Mouse (Mus musculus) CH12.LX (cell line): ENCODE results near the gene Cenpa. TPM values are rescaled to one million over a fixed set of nuclear protein-coding genes. Genes with fewer than 3 reads are reported as not detected.
A peak's percentile ranks its signal among the peaks of the same experiment; 100 is the strongest.

Experiments
- DNase-seq: peaks from one replicate; pipeline ENCODE4 v3.0.0-alpha.2; 2013; ENCODE audit errors: extremely low read depth
- H3K27ac ChIP-seq: 2 replicates; pipeline ENCODE4 v1.5.1; 2012; ENCODE audit warnings: low read depth, mild to moderate bottlenecking, control low read depth, moderate library complexity; ENCODE audit not compliant: insufficient read depth
- H3K27me3 ChIP-seq: replicated peaks from 2 replicates; pipeline ENCODE3; 2012; ENCODE audit warnings: inconsistent platforms
- H3K36me3 ChIP-seq, 2 experiments: replicated peaks in 1 of 2; 2 replicates each; pipeline versions ENCODE3 to v1.6.1; 2012; ENCODE audit warnings: inconsistent platforms in 1 of 2, low read length in 1 of 2, mild to moderate bottlenecking in 1 of 2, mixed read lengths in 1 of 2, moderate library complexity in 1 of 2; ENCODE audit not compliant: control insufficient read depth in 1 of 2, insufficient read depth in 1 of 2
- H3K4me1 ChIP-seq, 2 experiments: 2 replicates each; pipeline ENCODE4 v1.6.1; 2012; ENCODE audit warnings: inconsistent platforms in 1 of 2, moderate library complexity in 1 of 2; ENCODE audit not compliant: insufficient read depth in 2 of 2, control insufficient read depth in 1 of 2
- H3K4me2 ChIP-seq: 2 replicates; pipeline ENCODE4 v1.6.1; 2012; ENCODE audit warnings: low read depth, mild to moderate bottlenecking, control low read depth; ENCODE audit not compliant: poor library complexity, insufficient read depth, severe bottlenecking
- H3K4me3 ChIP-seq, 3 experiments: fragments of 150-350 bp in 1 of 3; sonication (generic) in 1 of 3; replicated peaks in 1 of 3; 2 replicates each; pipeline versions ENCODE3 to v1.5.1; 2011 to 2012; ENCODE audit warnings: low read depth in 2 of 3, low read length in 2 of 3, mild to moderate bottlenecking in 2 of 3, moderate library complexity in 2 of 3, control low read depth in 1 of 3, improper control_type of control experiment in 1 of 3, inconsistent platforms in 1 of 3, mixed read lengths in 1 of 3; ENCODE audit not compliant: poor library complexity in 1 of 3
- H3K79me2 ChIP-seq: replicated peaks from 2 replicates; pipeline ENCODE4 v1.6.1; 2012; ENCODE audit warnings: mild to moderate bottlenecking, moderate library complexity; ENCODE audit not compliant: control insufficient read depth, poor library complexity, insufficient read depth, severe bottlenecking; ENCODE audit errors: extremely low read depth
- H3K9ac ChIP-seq: 2 replicates; pipeline ENCODE4 v1.6.1; 2012; ENCODE audit warnings: low read depth, mild to moderate bottlenecking, control low read depth, moderate library complexity; ENCODE audit not compliant: insufficient read depth
- H3K9me3 ChIP-seq: replicated peaks from 2 replicates; pipeline ENCODE3; 2012; ENCODE audit warnings: low read length, inconsistent platforms, mixed read lengths
- BHLHE40 ChIP-seq: IDR thresholded peaks from 2 replicates; pipeline ENCODE4 v1.6.1; 2011; ENCODE audit warnings: mild to moderate bottlenecking, low read depth, low read length, improper control_type of control experiment
- CHD1 ChIP-seq: IDR thresholded peaks from 2 replicates; pipeline ENCODE4 v1.6.1; 2012; ENCODE audit warnings: low read depth, low read length, improper control_type of control experiment, inconsistent platforms
- CHD2 ChIP-seq: IDR thresholded peaks from 2 replicates; pipeline ENCODE4 v1.6.1; 2011; ENCODE audit warnings: low read length, improper control_type of control experiment
- CTCF ChIP-seq, 2 experiments: IDR thresholded peaks in 1 of 2; conservative IDR thresholded peaks in 1 of 2; 2 replicates each; pipeline ENCODE4 v1.5.1; 2011 to 2012; ENCODE audit warnings: low read depth in 2 of 2, low read length in 2 of 2, improper control_type of control experiment in 1 of 2, inconsistent platforms in 1 of 2, mild to moderate bottlenecking in 1 of 2, moderate library complexity in 1 of 2
- ELF1 ChIP-seq: IDR thresholded peaks from 2 replicates; pipeline ENCODE4 v1.6.1; 2014; ENCODE audit warnings: low read depth, mild to moderate bottlenecking, inconsistent platforms, low read length, improper control_type of control experiment
- EP300 ChIP-seq: IDR thresholded peaks from 2 replicates; pipeline ENCODE4 v1.6.1; 2011; ENCODE audit warnings: low read length, improper control_type of control experiment
- ETS1 ChIP-seq: conservative IDR thresholded peaks from 2 replicates; pipeline ENCODE4 v1.6.1; 2012; ENCODE audit warnings: low read depth, mild to moderate bottlenecking, inconsistent platforms, low read length, improper control_type of control experiment, moderate library complexity
- GABPA ChIP-seq: IDR thresholded peaks from 2 replicates; pipeline ENCODE4 v1.6.1; 2012; ENCODE audit warnings: low read depth, low read length, improper control_type of control experiment, inconsistent platforms; ENCODE audit not compliant: insufficient replicate concordance
- JUN ChIP-seq: IDR thresholded peaks from 2 replicates; pipeline ENCODE4 v1.6.1; 2011; ENCODE audit warnings: low read depth, mild to moderate bottlenecking, low read length, improper control_type of control experiment, moderate library complexity; ENCODE audit not compliant: insufficient read depth
- JUND ChIP-seq: conservative IDR thresholded peaks from 2 replicates; pipeline ENCODE4 v1.6.1; 2011; ENCODE audit warnings: low read depth, low read length, improper control_type of control experiment
- MAX ChIP-seq: IDR thresholded peaks from 2 replicates; pipeline ENCODE4 v1.6.1; 2011; ENCODE audit warnings: low read length, improper control_type of control experiment
- MAZ ChIP-seq: IDR thresholded peaks from 2 replicates; pipeline ENCODE4 v1.6.1; 2012; ENCODE audit warnings: low read depth, mild to moderate bottlenecking, inconsistent platforms, low read length, improper control_type of control experiment, moderate library complexity
- MEF2A ChIP-seq: IDR thresholded peaks from 2 replicates; pipeline ENCODE4 v1.6.1; 2014; ENCODE audit warnings: low read depth, mild to moderate bottlenecking, inconsistent platforms, low read length, improper control_type of control experiment, borderline replicate concordance
- MXI1 ChIP-seq: IDR thresholded peaks from 2 replicates; pipeline ENCODE4 v1.6.1; 2011; ENCODE audit warnings: mild to moderate bottlenecking, low read depth, low read length, improper control_type of control experiment
- MYC ChIP-seq: IDR thresholded peaks from 2 replicates; pipeline ENCODE4 v1.6.1; 2011; ENCODE audit warnings: low read depth, mild to moderate bottlenecking, improper control_type of control experiment, low read length
- NELFE ChIP-seq: IDR thresholded peaks from 2 replicates; pipeline ENCODE4 v1.6.1; 2011; ENCODE audit warnings: low read depth, low read length, improper control_type of control experiment
- NRF1 ChIP-seq: IDR thresholded peaks from 2 replicates; pipeline ENCODE4 v1.6.1; 2014; ENCODE audit warnings: low read depth, mild to moderate bottlenecking, inconsistent platforms, low read length, improper control_type of control experiment, moderate library complexity
- PAX5 ChIP-seq: IDR thresholded peaks from 2 replicates; pipeline ENCODE4 v1.6.1; 2012; ENCODE audit warnings: low read length, inconsistent platforms, mixed read lengths
- POLR2A ChIP-seq: IDR thresholded peaks from 2 replicates; pipeline ENCODE4 v1.6.1; 2011; ENCODE audit warnings: low read depth, mild to moderate bottlenecking, improper control_type of control experiment, low read length
- POLR2AphosphoS2 ChIP-seq: IDR thresholded peaks from 2 replicates; pipeline ENCODE4 v1.6.1; 2011; ENCODE audit warnings: low read depth, low read length, improper control_type of control experiment
- RAD21 ChIP-seq: IDR thresholded peaks from 2 replicates; pipeline ENCODE4 v1.6.1; 2011; ENCODE audit warnings: low read depth, mild to moderate bottlenecking, low read length, improper control_type of control experiment, moderate library complexity
- SMC3 ChIP-seq: IDR thresholded peaks from 2 replicates; pipeline ENCODE4 v1.6.1; 2011; ENCODE audit warnings: low read depth, low read length, improper control_type of control experiment
- TCF12 ChIP-seq: IDR thresholded peaks from 2 replicates; pipeline ENCODE4 v1.6.1; 2014; ENCODE audit warnings: low read depth, mild to moderate bottlenecking, inconsistent platforms, low read length, improper control_type of control experiment
- USF2 ChIP-seq: conservative IDR thresholded peaks from 2 replicates; pipeline ENCODE4 v1.6.1; 2011; ENCODE audit warnings: low read depth, low read length, improper control_type of control experiment
- ZC3H11A ChIP-seq: IDR thresholded peaks from 2 replicates; pipeline ENCODE4 v1.6.1; 2012; ENCODE audit warnings: low read depth, mild to moderate bottlenecking, inconsistent platforms, low read length, improper control_type of control experiment
- ZKSCAN1 ChIP-seq: IDR thresholded peaks from 2 replicates; pipeline ENCODE4 v1.6.1; 2012; ENCODE audit warnings: low read depth, inconsistent platforms, low read length, improper control_type of control experiment, borderline replicate concordance
- ZMIZ1 ChIP-seq: IDR thresholded peaks from 2 replicates; pipeline ENCODE4 v1.6.1; 2012; ENCODE audit warnings: low read depth, mild to moderate bottlenecking, inconsistent platforms, low read length, improper control_type of control experiment
- dilution Hi-C: fragments of 300-500 bp; cut with MboI; formaldehyde crosslinking; loops from 2 replicates; pipeline ENCODE4 v1.14.3; 2020; ENCODE audit warnings: low sequenced_read_pairs; ENCODE audit not compliant: extremely low pct_unique_long_range_greater_than_20kb, extremely low pct_ligation_motif_present
- in situ Hi-C: fragments of 300-500 bp; cut with MboI; formaldehyde crosslinking; loops from 3 replicates; pipeline ENCODE4 v1.14.3; 2019; ENCODE audit warnings: low sequenced_read_pairs, low pct_ligation_motif_present, low pct_unique_long_range_greater_than_20kb, mixed read lengths
- polyA plus RNA-seq: library from polyadenylated mRNA; unstranded; fragments of >175 nt; gene quantifications from 2 replicates; pipeline ENCODE4 v1.2.1, GENCODE M21; 2012; ENCODE audit warnings: low read depth; ENCODE audit not compliant: insufficient read length
- total RNA-seq, 2 experiments: library from RNA; depleted of rRNA; stranded (reverse); fragments of 300-350 nt in 1 of 2; fragments of >200 nt in 1 of 2; gene quantifications; 2 replicates each; pipeline ENCODE4 v1.2.3; 2012 to 2014

Gene Cenpa
- total and polyA plus RNA-seq, 3 experiments: 89.4 to 163 (median 125) TPM

- no peak for TF ChIP-seq RAD21
- no peak for TF ChIP-seq ETS1
- TF ChIP-seq TCF12: 0 out of 2 replicates have a peak, but pooled peaks have one; percentile 7
- no peak for TF ChIP-seq JUN
- TF ChIP-seq JUND: no peak
- TF ChIP-seq NELFE: no peak
- TF ChIP-seq MXI1: peak; percentile 43; the same call in 1 of the 2 replicates
- TF ChIP-seq PAX5: no peak
- no peak for TF ChIP-seq USF2
- no peak for TF ChIP-seq CHD1
- TF ChIP-seq NRF1: no peak
- TF ChIP-seq ZC3H11A: no peak
- TF ChIP-seq BHLHE40: no peak
- TF ChIP-seq MEF2A: no peak
- TF ChIP-seq EP300: no peak
- TF ChIP-seq CTCF (conservative IDR thresholded peaks at IDR 0.05 in 1 of 2, IDR thresholded peaks at IDR 0.05 in 1 of 2; ENCODE audit: low read depth in 2 of 2, low read length in 2 of 2): peak in 1 of 2 experiments; percentile 10; a peak in 2 of 4 replicates
- peak; percentile 69 for TF ChIP-seq CHD2
Observed at GRCm38 (mm10) chr5:30711147-30712001, 44.8 kb downstream of the Cenpa start, which contains the start of gene Dpysl5 (continued).

- peak overlapping the region; percentile 85 for H3K4me2 ChIP-seq
- in situ Hi-C loops: no loop called here
- H3K27me3 ChIP-seq: peaks cover 81% of the 10 kb centered on the region
- no peaks in the 10 kb centered on the region for H3K79me2 ChIP-seq
- H3K9me3 ChIP-seq: no peaks in the 10 kb centered on the region
- no peaks in the 10 kb centered on the region for H3K36me3 ChIP-seq
- DNase-seq: no peak
- H3K27ac ChIP-seq: no peak overlapping the region
- H3K9ac ChIP-seq: no peak overlapping the region
- TF ChIP-seq ELF1: no peak
- no peak for TF ChIP-seq SMC3
- TF ChIP-seq NELFE: no peak
- no peak for TF ChIP-seq ETS1
- no peak for TF ChIP-seq CHD1
- no peak for TF ChIP-seq ZMIZ1
- TF ChIP-seq ZKSCAN1: no peak
- TF ChIP-seq ZC3H11A: no peak
- TF ChIP-seq MAX: no peak
- no peak for TF ChIP-seq CHD2
- no peak for TF ChIP-seq GABPA
- TF ChIP-seq POLR2AphosphoS2: no peak
- no peak for TF ChIP-seq BHLHE40
- no peak for TF ChIP-seq TCF12
- TF ChIP-seq MYC: no peak
- TF ChIP-seq MXI1: no peak
- no peak for TF ChIP-seq MAZ
- TF ChIP-seq POLR2A: no peak
- no peak for TF ChIP-seq JUN
- peak overlapping the region in 1 of 3 experiments; percentile 62 for H3K4me3 ChIP-seq
- peaks cover 13 to 40% of the 10 kb centered on the region in 2 experiments for H3K4me1 ChIP-seq
- dilution Hi-C loops: no loop called here
Observed at GRCm38 (mm10) chr5:30712002-30712390, 45.4 kb downstream of the Cenpa start.
